Mouse (Mus musculus) liver, embryonic 13.5 days (tissue): ENCODE results near the gene Dusp28. TPM values are rescaled to one million over a fixed set of nuclear protein-coding genes. Genes with fewer than 3 reads are reported as not detected.

Experiments
- ATAC-seq: fragments of 200-750 bp; cut with Nextera tagmentation; 2 replicates; pipeline ENCODE4 v1.8.0; 2017; ENCODE audit warnings: low read depth, mild to moderate bottlenecking, moderate number of reproducible peaks, moderate library complexity
- DNase-seq: peaks from one replicate; pipeline ENCODE4 v3.0.0; 2022
- H3K27ac ChIP-seq: fragments of 300-500 bp; sonication (generic); 2 replicates; pipeline ENCODE4 v1.5.1; 2015; ENCODE audit warnings: moderate library complexity, mild to moderate bottlenecking, inconsistent platforms
- H3K27me3 ChIP-seq: fragments of 300-500 bp; sonication (generic); 2 replicates; pipeline ENCODE4 v1.6.1; 2015; ENCODE audit warnings: mild to moderate bottlenecking, inconsistent platforms
- H3K36me3 ChIP-seq: fragments of 300-500 bp; sonication (generic); 2 replicates; pipeline ENCODE4 v1.6.1; 2015; ENCODE audit warnings: mild to moderate bottlenecking, inconsistent platforms
- H3K4me1 ChIP-seq: fragments of 300-500 bp; sonication (generic); replicated peaks from 2 replicates; pipeline ENCODE4 v1.6.1; 2015; ENCODE audit warnings: inconsistent platforms
- H3K4me2 ChIP-seq: fragments of 300-500 bp; sonication (generic); 2 replicates; pipeline ENCODE4 v1.6.1; 2015; ENCODE audit warnings: inconsistent platforms, mild to moderate bottlenecking, moderate library complexity
- H3K4me3 ChIP-seq: fragments of 300-500 bp; sonication (generic); replicated peaks from 2 replicates; pipeline ENCODE4 v1.5.1; 2015; ENCODE audit warnings: mild to moderate bottlenecking, inconsistent platforms
- H3K9ac ChIP-seq: fragments of 300-500 bp; sonication (generic); 2 replicates; pipeline ENCODE4 v1.6.1; 2015; ENCODE audit warnings: mild to moderate bottlenecking, inconsistent platforms
- H3K9me3 ChIP-seq: fragments of 300-500 bp; sonication (generic); replicated peaks from 2 replicates; pipeline ENCODE4 v1.6.1; 2016; ENCODE audit warnings: inconsistent platforms
- WGBS: fragments of 180-500 bp; shearing (Covaris S2); methylation state at CpG from one replicate; pipeline ENCODE4 v1.1.7; 2015; ENCODE audit not compliant: insufficient replicate concordance; 5-methylcytosine and 5-hydroxymethylcytosine counted together
- polyA plus RNA-seq: library from polyadenylated mRNA; unstranded; fragments of >200 nt; fragmentation: Nextera tagmentation; extraction: Ambion mirVana; gene quantifications from 2 replicates; pipeline ENCODE4 v1.2.1, GENCODE M21; 2015

Gene Dusp28
- 6.7 and 7.5 TPM in 2 replicates for polyA plus RNA-seq

GRCm38 (mm10) chr1:92906779-92907631 is at the start of gene Dusp28:
Dusp28 (plus strand) TSS chr1:92906981.
- peak; percentile 83 for DNase-seq
- H3K9me3 ChIP-seq: no peaks in the 10 kb centered on the region
- peak within 1 kb of the TSS; percentile 78 for H3K4me3 ChIP-seq
- under 1% methylated on average over 81 of the region's 81 CpGs for WGBS
- H3K4me1 ChIP-seq: peaks cover 57% of the 10 kb centered on the region
- ATAC-seq: peak; percentile 90
- H3K27me3 ChIP-seq: peaks cover 13% of the 10 kb centered on the region
- peak within 1 kb of the TSS; percentile 88 for H3K27ac ChIP-seq
- H3K9ac ChIP-seq: peak within 1 kb of the TSS; percentile 83
- H3K36me3 ChIP-seq: peaks cover 5% of the 10 kb centered on the region; the same call in 1 of the 2 replicates
- peak within 1 kb of the TSS; percentile 92 for H3K4me2 ChIP-seq

GRCm38 (mm10) chr1:92861503-92861902 is 45.3 kb upstream of the Dusp28 start:
- Histone ChIP-seq H3K4me3 (no peak overlapping the region), H3K27ac (no peak overlapping the region), H3K9me3 (no peaks in the 10 kb centered on the region), H3K9ac (no peak overlapping the region), H3K4me1 (no peaks in the 10 kb centered on the region), H3K27me3 (no peaks in the 10 kb centered on the region), H3K36me3 (no peaks in the 10 kb centered on the region), H3K4me2 (no peak overlapping the region)
- DNase-seq: no peak
- ATAC-seq: no peak
- WGBS: 55% methylated on average over 6 of the region's 6 CpGs

- Histone ChIP-seq H3K27ac (no peak overlapping the region), H3K4me2 (no peak overlapping the region), H3K9ac (no peak overlapping the region), H3K9me3 (no peaks in the 10 kb centered on the region), H3K27me3 (no peaks in the 10 kb centered on the region), H3K4me3 (no peak overlapping the region), H3K4me1 (no peaks in the 10 kb centered on the region), H3K36me3 (no peaks in the 10 kb centered on the region)
- 56% methylated on average over 4 of the region's 4 CpGs for WGBS
- DNase-seq: no peak
- ATAC-seq: no peak
Measured at GRCm38 (mm10) chr1:92863268-92863667, 43.5 kb upstream of the Dusp28 start.

GRCm38 (mm10) chr1:92866170-92866569 is 40.6 kb upstream of the Dusp28 start:
- Histone ChIP-seq H3K4me2 (no peak overlapping the region), H3K4me3 (no peak overlapping the region), H3K27ac (no peak overlapping the region), H3K27me3 (no peaks in the 10 kb centered on the region), H3K9me3 (no peaks in the 10 kb centered on the region), H3K4me1 (no peaks in the 10 kb centered on the region), H3K9ac (no peak overlapping the region), H3K36me3 (no peaks in the 10 kb centered on the region)
- WGBS: 46% methylated on average over 2 of the region's 2 CpGs
- ATAC-seq (no peak), DNase-seq (no peak)

- 50% methylated on average over 2 of the region's 2 CpGs for WGBS
- H3K27me3 ChIP-seq: no peaks in the 10 kb centered on the region
- no peak overlapping the region for H3K27ac ChIP-seq
- DNase-seq: no peak
- H3K9ac ChIP-seq: no peak overlapping the region
- H3K4me3 ChIP-seq: no peak overlapping the region
- no peaks in the 10 kb centered on the region for H3K4me1 ChIP-seq
- H3K4me2 ChIP-seq: no peak overlapping the region
- H3K9me3 ChIP-seq: no peaks in the 10 kb centered on the region
- H3K36me3 ChIP-seq: no peaks in the 10 kb centered on the region
- ATAC-seq: no peak
Measured at GRCm38 (mm10) chr1:92869985-92870384, 36.8 kb upstream of the Dusp28 start.

GRCm38 (mm10) chr1:92872666-92873065 is 34.1 kb upstream of the Dusp28 start:
- Histone ChIP-seq H3K9ac (no peak overlapping the region), H3K4me3 (no peak overlapping the region), H3K4me2 (no peak overlapping the region), H3K4me1 (no peaks in the 10 kb centered on the region), H3K36me3 (no peaks in the 10 kb centered on the region), H3K9me3 (no peaks in the 10 kb centered on the region), H3K27me3 (no peaks in the 10 kb centered on the region), H3K27ac (no peak overlapping the region)
- no peak for DNase-seq
- WGBS: 68% methylated on average over 7 of the region's 7 CpGs
- no peak for ATAC-seq

- no peak for DNase-seq
- Histone ChIP-seq H3K9me3 (no peaks in the 10 kb centered on the region), H3K27ac (no peak overlapping the region), H3K4me1 (no peaks in the 10 kb centered on the region), H3K4me2 (no peak overlapping the region), H3K4me3 (no peak overlapping the region), H3K9ac (no peak overlapping the region), H3K36me3 (no peaks in the 10 kb centered on the region), H3K27me3 (no peaks in the 10 kb centered on the region)
- 80% methylated on average over 3 of the region's 3 CpGs for WGBS
- ATAC-seq: no peak
Measured at GRCm38 (mm10) chr1:92874011-92874410, 32.8 kb upstream of the Dusp28 start.

GRCm38 (mm10) chr1:92875360-92876111 is 31.2 kb upstream of the Dusp28 start:
- no peak overlapping the region for H3K4me2 ChIP-seq
- no peaks in the 10 kb centered on the region for H3K9me3 ChIP-seq
- H3K4me1 ChIP-seq: no peaks in the 10 kb centered on the region
- ATAC-seq (no peak), DNase-seq (no peak)
- H3K4me3 ChIP-seq: no peak overlapping the region
- H3K27me3 ChIP-seq: no peaks in the 10 kb centered on the region
- WGBS: 54% methylated on average over 8 of the region's 8 CpGs
- no peak overlapping the region for H3K9ac ChIP-seq
- H3K36me3 ChIP-seq: no peaks in the 10 kb centered on the region
- H3K27ac ChIP-seq: no peak overlapping the region

GRCm38 (mm10) chr1:92877431-92877978 is 29.3 kb upstream of the Dusp28 start:
- Histone ChIP-seq H3K27me3 (no peaks in the 10 kb centered on the region), H3K9me3 (no peaks in the 10 kb centered on the region), H3K4me1 (no peaks in the 10 kb centered on the region), H3K9ac (no peak overlapping the region), H3K27ac (no peak overlapping the region), H3K4me2 (no peak overlapping the region), H3K36me3 (no peaks in the 10 kb centered on the region), H3K4me3 (no peak overlapping the region)
- ATAC-seq (no peak), DNase-seq (no peak)
- WGBS: 58% methylated on average over 12 of the region's 12 CpGs

- DNase-seq (no peak), ATAC-seq (no peak)
- Histone ChIP-seq H3K4me1 (no peaks in the 10 kb centered on the region), H3K27me3 (no peaks in the 10 kb centered on the region), H3K4me3 (no peak overlapping the region), H3K9ac (no peak overlapping the region), H3K9me3 (no peaks in the 10 kb centered on the region), H3K27ac (no peak overlapping the region), H3K4me2 (no peak overlapping the region), H3K36me3 (no peaks in the 10 kb centered on the region)
- WGBS: 69% methylated on average over 13 of the region's 13 CpGs
Measured at GRCm38 (mm10) chr1:92878066-92878741, 28.6 kb upstream of the Dusp28 start.

- H3K27me3 ChIP-seq: no peaks in the 10 kb centered on the region
- no peak for ATAC-seq
Measured at GRCm38 (mm10) chr1:92879266-92879665, 27.5 kb upstream of the Dusp28 start.

More at GRCm38 (mm10) chr1:92879266-92879665, 27.5 kb upstream of the Dusp28 start:
- no peaks in the 10 kb centered on the region for H3K36me3 ChIP-seq
- DNase-seq: no peak
- H3K4me1 ChIP-seq: no peaks in the 10 kb centered on the region
- no peak overlapping the region for H3K27ac ChIP-seq
- no peaks in the 10 kb centered on the region for H3K9me3 ChIP-seq
- no peak overlapping the region for H3K4me2 ChIP-seq
- WGBS: 71% methylated on average over 12 of the region's 12 CpGs
- no peak overlapping the region for H3K4me3 ChIP-seq
- H3K9ac ChIP-seq: no peak overlapping the region
